Mouse (Mus musculus) adrenal gland, postnatal 0 days (tissue): Measurements from ENCODE around the gene Pilra. TPM values are rescaled to one million over a fixed set of nuclear protein-coding genes. Genes with fewer than 3 reads are reported as not detected.

Experiments
- polyA plus RNA-seq: library from polyadenylated mRNA; unstranded; fragments of >200 nt; fragmentation: Nextera tagmentation; extraction: Ambion mirVana; gene quantifications from 2 replicates; pipeline ENCODE4 v1.2.1, GENCODE M21; 2015

The Pilra gene
- polyA plus RNA-seq = 2.0 and 2.2 TPM in 2 replicates

DNA sequence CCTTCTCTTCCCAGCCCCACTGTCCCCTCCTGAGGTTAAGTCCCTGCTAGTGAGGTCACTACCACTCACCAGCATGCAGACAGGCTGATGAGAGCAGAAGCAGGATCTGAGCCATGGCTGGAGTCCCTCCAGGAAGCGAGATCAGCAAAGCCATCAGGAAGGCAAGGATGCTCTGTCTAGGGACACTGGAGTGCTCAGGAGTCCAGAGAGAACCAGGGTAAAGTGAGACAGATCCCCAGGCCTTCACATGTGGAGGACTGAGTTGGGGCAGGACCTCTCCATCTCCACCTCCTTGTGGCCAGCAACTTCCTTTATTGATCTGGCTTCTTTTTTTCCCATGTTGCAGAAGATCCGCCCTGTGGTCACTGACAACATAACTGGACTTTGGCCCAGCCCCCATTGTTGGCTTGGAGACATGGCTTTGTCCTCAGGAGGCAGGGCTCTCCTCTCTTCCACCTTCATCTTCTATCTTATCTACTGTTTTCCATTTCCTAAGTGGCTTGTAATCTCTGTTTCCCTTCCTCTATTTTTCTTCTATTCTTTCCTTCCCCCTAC lies at the start of gene Pilra:
Pilra (minus strand) TSS at position 316 of the 555 bp plus-strand sequence.

DNA sequence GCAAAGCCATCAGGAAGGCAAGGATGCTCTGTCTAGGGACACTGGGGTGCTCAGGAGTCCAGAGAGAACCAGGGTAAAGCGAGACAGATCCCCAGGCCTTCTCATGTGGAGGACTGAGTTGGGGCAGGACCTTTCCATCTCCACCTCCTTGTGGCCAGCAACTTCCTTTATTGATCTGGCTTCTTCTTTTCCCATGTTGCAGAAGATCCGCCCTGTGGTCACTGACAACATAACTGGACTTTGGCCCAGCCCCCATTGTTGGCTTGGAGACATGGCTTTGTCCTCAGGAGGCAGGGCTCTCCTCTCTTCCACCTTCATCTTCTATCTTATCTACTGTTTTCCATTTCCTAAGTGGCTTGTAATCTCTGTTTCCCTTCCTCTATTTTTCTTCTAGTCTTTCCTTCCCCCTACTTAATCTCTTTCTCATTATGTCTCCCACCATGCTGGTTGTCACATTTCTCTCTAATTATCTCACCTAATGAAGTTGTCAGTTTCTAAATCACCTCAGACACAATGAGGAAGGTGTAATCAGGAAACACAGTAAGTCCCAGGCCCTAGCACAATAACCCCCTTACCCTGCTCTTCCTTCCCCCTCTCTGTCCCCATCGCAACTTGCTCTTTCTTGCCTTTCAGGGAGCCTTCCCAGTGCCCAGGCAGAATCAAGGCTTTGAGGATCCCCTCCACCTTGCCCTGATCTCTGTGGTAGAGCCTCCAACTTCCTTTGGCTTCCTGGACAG lies 35.7 kb upstream of the Pilra start, which contains the start of gene Pilrb2:
Pilrb2 (minus strand) TSS at position 172 of the 737 bp plus-strand sequence.

DNA sequence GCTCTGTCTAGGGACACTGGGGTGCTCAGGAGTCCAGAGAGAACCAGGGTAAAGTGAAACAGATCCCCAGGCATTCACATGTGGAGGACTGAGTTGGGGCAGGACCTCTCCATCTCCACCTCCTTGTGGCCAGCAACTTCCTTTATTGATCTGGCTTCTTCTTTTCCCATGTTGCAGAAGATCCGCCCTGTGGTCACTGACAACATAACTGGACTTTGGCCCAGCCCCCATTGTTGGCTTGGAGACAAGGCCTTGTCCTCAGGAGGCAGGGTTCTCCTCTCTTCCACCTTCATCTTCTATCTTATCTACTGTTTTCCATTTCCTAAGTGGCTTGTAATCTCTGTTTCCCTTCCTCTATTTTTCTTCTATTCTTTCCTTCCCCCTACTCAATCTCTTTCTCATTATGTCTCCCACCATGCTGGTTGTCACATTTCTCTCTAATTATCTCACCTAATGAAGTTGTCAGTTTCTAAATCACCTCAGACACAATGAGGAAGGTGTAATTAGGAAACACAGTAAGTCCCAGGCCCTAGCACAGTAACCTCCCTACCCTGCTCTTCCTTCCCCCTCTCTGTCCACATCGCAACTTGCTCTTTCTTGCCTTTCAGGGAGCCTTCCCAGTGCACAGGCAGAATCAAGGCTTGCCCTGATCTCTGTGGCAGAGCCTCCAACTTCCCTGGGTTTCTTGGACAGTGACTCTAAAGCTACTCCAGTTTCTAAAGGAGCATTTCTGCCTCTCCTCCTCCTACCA lies 22.1 kb upstream of the Pilra start, which contains the start of gene Pilrb1:
Pilrb1 (minus strand) TSS at position 147 of the 751 bp plus-strand sequence.

DNA sequence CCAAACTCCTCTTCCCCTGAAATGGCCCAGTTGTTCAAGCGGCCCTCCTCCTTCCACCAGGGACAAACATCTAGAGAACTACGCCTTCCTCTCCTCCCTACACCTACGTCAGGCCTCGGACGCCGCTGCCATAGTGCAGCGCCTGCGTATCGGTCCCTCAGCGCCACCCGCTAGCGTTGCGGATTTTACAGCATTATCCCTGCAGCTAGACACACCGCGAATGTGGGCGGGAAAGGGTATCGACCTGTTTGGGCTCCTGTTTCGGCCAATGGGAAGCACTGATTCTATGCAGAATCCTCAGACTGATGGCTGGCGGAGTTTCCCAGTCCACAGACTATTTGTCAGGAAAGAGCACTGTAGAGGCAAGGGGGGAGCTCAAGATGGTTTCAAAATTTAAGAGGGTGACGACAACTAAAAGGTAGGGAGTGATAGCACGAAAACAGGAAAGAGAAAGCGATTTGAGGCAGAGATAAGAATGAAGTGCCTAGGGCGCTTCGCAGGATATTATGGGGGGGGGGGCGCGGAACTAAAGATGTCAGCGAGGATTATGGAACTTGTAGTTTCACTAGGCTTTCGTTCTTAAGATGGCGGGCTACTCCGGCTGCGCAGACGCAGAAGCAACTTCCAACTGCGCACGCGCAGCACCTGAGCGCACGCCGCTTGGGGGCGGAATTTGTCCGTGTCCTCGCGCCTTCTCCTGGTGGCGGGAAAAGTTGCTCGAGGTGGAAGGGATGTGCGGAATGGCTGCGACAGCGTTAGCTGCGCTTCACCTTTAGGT lies 48.7 kb downstream of the Pilra start, which contains the start of the genes Mepce and Zcwpw1:
Mepce (minus strand) TSS at position 505 of the 778 bp plus-strand sequence.
Zcwpw1 (plus strand) TSS at position 648 of the 778 bp plus-strand sequence.

DNA sequence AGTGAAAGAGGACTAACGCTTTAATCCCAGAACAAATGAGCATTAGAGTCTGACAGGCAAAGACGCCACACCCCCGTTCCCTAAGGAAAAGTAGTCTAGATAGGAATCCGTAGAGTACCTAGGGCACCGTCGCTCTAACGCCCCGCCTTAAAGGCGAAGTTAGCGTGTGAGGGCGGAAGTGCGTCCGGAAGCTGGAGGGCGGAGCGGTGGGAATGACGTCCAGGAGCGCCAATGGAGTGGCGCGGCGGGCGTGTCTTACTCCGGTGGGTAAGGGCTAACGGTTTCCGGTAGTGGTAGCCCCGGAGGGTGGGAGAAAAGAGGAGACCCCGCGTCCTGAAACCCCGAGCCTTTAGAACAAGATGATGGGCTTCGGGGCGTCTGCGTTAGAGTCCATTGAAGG lies 57.4 kb downstream of the Pilra start, which contains the start of gene Ppp1r35:
Ppp1r35 (plus strand) TSS at position 215 of the 400 bp plus-strand sequence.

Other genes with a start within 250 kb of the Pilra start
- gene Mospd3, start 235.2 kb downstream of the Pilra start, polyA plus RNA-seq = 47.4 and 59.0 TPM in 2 replicates
- gene Pcolce, start 222.5 kb downstream of the Pilra start, polyA plus RNA-seq = 331 and 534 TPM in 2 replicates
- gene Fbxo24, start 207.3 kb downstream of the Pilra start, polyA plus RNA-seq = 0.40 and 0.71 TPM in 2 replicates
- 27.2 and 31.5 TPM in 2 replicates for gene Lrch4, start 207.2 kb downstream of the Pilra start, polyA plus RNA-seq
- 3.2 and 3.4 TPM in 2 replicates for gene Gm20605, start 207.1 kb downstream of the Pilra start, polyA plus RNA-seq
- gene Sap25, start 194.9 kb downstream of the Pilra start, polyA plus RNA-seq = 2.9 and 5.4 TPM in 2 replicates
- 0.38 and 0.50 TPM in 2 replicates for gene Irs3, start 190.6 kb downstream of the Pilra start, polyA plus RNA-seq
- gene Agfg2, start 151.6 kb downstream of the Pilra start, polyA plus RNA-seq = 14.8 and 23.8 TPM in 2 replicates
- gene Nyap1, start 94.7 kb downstream of the Pilra start, polyA plus RNA-seq = 3.8 and 6.3 TPM in 2 replicates
- 93.4 and 119 TPM in 2 replicates for gene Tsc22d4, start 90.6 kb downstream of the Pilra start, polyA plus RNA-seq
- 46.4 and 54.3 TPM in 2 replicates for gene Ppp1r35, start 57.4 kb downstream of the Pilra start, polyA plus RNA-seq
- gene Mepce, start 48.6 kb downstream of the Pilra start, polyA plus RNA-seq = 14.9 and 16.9 TPM in 2 replicates
- 6.2 and 7.8 TPM in 2 replicates for gene Zcwpw1, start 48.5 kb downstream of the Pilra start, polyA plus RNA-seq
- gene Pilrb1, start 21.8 kb upstream of the Pilra start, polyA plus RNA-seq = 2.3 and 3.0 TPM in 2 replicates
- 1.9 and 2.5 TPM in 2 replicates for gene Pilrb2, start 35.5 kb upstream of the Pilra start, polyA plus RNA-seq
- 2.0 and 2.4 TPM in 2 replicates for gene Cyp3a13, start 85.3 kb upstream of the Pilra start, polyA plus RNA-seq
- 2.4 and 2.7 TPM in 2 replicates for gene Gjc3, start 126.8 kb upstream of the Pilra start, polyA plus RNA-seq
- 17.9 and 28.3 TPM in 2 replicates for gene Azgp1, start 145.2 kb upstream of the Pilra start, polyA plus RNA-seq
- gene Smok3a, start 185.0 kb upstream of the Pilra start, polyA plus RNA-seq = not detected in 2 replicates
- not detected in 2 replicates for gene Smok3b, start 185.1 kb upstream of the Pilra start, polyA plus RNA-seq
- gene Smok3c, start 216.9 kb upstream of the Pilra start, polyA plus RNA-seq = not detected in 2 replicates
- 8.4 and 10.3 TPM in 2 replicates for gene Zkscan1, start 248.8 kb upstream of the Pilra start, polyA plus RNA-seq